Mouse (Mus musculus): ENCODE results near the gene Il22ra1. TPM values are rescaled to one million over a fixed set of nuclear protein-coding genes. Genes with fewer than 3 reads are reported as not detected.

Il22ra1 gene
- total RNA-seq, 2 experiments from 2014 or later: not detected

DNA sequence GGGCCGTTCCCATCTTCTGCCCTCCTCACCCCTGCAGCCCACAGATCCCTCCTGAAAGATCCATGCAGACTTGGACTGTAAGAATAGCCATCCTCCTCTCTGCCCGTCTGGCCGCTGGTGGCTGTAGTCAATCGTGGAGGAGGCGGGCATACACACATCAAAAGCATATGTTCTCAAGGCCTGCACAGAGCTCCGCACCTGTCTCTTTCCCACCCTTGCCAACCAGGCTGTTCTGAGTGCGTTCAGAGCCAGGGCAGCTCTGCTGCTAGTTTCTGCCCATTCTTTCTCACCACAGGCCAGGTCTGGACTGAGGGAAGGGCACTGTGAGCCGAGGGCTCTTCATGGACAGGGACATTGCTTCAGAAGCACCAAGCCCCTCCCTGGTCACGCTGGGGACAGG lies 2.2 kb downstream of the Il22ra1 start:
- no peak for ATAC-seq (replicated peaks; ENCODE audit: low FRiP score, poor library complexity, severe bottlenecking)

DNA sequence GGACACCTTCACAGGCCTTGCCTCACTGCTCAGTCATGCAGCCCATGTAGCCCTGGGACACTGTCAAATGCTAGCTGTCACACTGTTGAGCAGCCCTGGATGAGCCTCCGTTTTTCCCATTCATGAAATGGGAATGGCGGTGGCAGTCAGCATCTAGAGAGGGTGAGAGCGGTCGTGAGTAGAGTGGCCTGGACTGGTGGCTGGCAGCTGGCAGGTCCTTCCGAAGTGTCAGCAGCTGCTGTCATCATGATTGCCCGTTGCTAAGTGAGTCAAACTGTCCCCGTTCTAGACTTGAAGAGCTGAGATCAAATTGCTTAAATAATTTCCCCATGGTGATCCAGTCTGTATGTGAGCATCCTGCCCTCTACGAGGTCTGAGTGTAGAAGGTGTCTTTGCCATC lies 3.0 kb downstream of the Il22ra1 start:
- ATAC-seq (replicated peaks; ENCODE audit: low FRiP score, poor library complexity, severe bottlenecking): no peak

DNA sequence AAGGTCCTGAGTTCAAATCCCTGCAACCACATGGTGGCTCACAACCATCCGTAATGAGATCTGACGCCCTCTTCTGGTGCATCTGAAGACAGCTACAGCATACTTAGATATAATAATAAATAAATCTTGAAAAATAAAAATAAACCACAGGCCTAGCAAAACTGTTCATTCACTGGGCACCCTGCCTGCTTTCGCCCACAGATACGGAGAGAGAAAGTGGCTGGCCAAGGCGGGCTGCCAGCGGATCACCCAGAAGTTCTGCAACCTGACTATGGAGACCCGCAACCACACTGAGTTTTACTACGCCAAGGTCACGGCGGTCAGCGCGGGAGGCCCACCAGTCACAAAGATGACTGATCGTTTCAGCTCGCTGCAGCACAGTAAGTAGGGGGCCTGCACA lies 5.9 kb downstream of the Il22ra1 start:
- no peak for ATAC-seq (replicated peaks; ENCODE audit: low FRiP score, poor library complexity, severe bottlenecking)

DNA sequence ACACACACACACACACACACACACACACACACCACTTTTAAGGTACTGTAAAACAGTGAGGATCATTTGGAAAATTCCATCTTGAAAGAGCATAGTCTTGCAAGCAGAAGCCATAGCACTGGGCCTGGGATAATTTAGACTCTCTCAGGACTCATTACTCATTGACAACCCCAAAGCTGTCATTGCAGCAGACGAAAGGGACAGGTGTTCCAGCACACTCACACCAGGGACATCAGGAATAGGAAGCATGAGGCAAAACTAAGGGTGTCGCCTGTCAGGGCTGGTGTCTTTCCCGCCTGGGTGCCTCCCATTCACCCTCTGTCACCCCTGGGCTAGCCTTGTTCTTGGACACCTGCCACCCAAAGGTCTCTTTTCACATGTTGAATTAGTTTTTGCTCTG lies 8.9 kb downstream of the Il22ra1 start:
- no peak for ATAC-seq (replicated peaks; ENCODE audit: low FRiP score, poor library complexity, severe bottlenecking)

DNA sequence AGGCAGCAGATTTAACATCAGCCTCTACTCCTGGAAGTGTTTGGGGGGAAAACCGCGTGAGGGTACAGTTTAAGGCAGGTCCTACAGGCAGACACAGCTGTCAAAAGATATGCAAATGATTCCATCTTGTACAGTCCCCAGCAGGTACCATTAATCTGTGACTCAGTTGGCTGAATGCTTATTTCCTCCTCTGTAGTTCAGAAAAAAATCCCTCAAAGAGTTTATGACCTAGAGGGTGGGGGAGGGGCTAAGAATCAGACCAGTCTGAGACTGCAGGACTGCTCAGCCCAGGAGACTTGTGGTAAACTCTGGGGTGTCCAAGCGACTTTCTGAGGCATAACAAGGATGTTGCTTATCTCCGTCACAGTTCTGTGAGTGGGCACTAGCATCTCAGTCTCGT lies 10.3 kb downstream of the Il22ra1 start:
- ATAC-seq (replicated peaks; ENCODE audit: low FRiP score, poor library complexity, severe bottlenecking): no peak

DNA sequence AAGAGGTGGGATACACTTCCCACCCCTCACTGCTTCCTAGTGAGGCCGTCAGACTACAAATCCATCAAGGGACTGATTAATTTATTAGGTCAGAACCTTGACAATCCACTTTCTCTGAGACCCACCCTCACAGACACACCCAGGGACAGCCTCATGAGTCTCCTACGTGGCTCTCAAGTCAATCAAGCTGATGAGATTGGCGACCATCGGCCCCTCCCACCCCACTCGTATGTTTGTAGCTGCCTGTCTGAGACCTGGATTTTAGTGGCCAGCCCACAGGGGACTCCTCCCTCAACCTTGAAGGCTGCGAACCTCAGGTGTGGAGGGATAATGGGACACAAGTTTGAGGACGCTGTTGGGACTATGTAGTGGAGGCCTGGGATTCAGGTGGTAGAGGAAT lies 11.2 kb downstream of the Il22ra1 start:
- peak; percentile 48 for ATAC-seq (replicated peaks; ENCODE audit: low FRiP score, poor library complexity, severe bottlenecking)

DNA sequence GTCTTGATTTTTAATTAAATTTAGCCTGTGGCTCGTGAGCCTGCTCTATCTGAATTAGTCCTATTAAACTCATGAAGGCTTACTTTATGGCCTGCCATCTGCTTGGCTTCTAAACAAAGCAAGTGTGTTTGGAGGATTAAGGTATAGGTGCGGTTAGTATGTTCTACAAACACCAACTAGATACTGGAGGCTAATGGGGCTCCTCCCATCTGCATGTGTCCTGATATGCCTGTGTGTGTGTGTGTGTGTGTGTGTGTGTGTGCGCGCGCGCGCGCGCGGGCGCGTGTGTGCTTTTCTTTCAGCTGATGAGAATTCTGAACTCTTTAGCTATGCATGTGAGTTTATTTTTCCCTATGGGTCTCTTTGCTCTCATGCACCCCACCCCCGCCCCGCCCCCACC lies 11.7 kb downstream of the Il22ra1 start:
- peak; percentile 89 for ATAC-seq (replicated peaks; ENCODE audit: low FRiP score, poor library complexity, severe bottlenecking)

DNA sequence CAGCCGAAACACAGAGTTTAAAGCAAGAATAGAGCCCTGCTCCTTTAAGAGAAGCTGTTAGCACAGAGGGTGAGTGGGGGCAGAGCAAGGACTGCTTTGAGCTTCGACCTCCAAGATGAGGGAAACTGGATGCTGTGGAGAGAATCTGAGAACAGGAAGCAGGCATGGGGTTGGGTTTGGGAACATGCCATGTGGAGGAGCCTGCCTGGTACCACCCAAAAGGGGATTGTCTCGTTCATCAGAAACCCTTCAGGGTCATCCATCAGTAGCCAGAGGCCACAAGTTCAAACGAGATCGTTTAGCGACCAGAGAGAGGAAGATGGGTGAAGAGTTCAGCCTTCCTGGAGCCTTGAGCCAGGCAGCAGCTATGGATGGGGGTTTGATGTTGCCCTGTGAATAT lies 15.5 kb downstream of the Il22ra1 start:
- ATAC-seq (replicated peaks; ENCODE audit: low FRiP score, poor library complexity, severe bottlenecking): no peak

DNA sequence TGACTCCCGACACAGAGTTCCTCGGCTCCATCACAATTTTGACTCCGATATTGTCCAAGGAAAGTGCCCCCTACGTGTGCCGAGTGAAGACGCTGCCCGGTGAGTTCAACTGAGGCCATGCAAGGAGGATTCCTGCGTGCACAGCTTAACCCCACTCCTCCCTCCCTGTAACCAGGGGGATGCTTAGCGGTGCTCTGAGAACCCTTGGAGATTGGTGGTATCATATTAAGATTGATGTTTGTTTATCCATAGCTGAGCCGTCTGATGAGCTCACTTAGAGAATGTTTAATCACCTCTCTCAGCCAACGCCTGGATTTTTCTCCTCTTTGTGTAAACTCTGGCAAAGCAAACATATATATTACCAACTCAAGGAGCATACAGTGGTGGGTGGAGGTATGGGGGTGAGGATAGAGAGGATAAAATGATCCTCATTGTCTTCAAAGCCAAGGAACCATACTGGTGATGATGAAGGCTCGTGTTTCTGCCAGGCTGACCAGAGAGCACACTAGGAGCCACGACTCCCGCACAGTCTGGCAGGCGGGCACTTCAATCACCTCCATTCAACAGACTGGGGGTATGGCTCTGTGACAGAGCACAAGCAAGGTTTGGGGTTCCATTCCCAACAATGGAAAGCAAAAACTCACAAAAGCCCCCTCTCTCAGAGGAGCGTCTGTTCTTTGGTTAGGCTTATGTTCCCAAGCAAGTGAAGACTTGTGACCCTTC lies 16.9 kb downstream of the Il22ra1 start:
- ATAC-seq (replicated peaks; ENCODE audit: low FRiP score, poor library complexity, severe bottlenecking): no peak

DNA sequence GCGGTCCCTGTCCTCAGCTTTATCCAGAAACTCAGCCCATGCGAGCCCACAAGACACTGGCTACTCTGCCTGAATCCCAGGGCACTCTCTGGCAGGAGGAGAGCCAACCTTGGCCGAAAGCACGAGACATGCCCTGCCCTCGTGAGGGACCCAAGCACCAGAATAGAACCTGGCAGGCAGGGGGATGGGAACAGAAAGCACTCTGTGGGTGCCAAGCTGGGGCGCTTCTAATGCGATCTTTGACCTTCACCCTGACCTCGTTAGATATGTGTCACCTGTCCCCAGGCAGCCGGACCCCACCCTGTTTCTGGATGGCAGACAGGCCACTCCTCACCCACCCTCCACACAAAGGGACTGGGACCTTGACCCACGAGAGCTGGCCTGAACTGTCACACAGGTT lies 17.6 kb downstream of the Il22ra1 start:
- ATAC-seq (replicated peaks; ENCODE audit: low FRiP score, poor library complexity, severe bottlenecking): no peak

DNA sequence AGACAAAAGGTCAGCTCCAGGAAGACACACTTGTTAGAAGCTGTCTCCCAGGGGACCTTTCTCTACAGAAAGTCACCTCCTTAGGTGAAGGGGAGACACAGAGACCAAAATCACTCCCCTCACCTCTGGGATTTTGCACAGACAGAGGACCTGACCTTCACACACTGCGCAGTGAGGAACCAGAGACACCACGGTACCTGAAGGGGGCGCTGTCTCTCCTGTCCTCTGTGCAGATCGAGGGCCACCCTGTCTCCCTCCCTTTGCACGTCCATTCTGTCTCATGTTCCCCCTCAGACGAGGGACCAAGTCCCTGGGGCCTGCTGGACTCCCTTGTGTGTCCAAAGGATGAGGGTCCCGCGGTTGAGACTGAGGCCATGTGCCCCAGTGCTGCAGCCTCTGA lies 22.9 kb downstream of the Il22ra1 start:
- no peak for ATAC-seq (replicated peaks; ENCODE audit: low FRiP score, poor library complexity, severe bottlenecking)

DNA sequence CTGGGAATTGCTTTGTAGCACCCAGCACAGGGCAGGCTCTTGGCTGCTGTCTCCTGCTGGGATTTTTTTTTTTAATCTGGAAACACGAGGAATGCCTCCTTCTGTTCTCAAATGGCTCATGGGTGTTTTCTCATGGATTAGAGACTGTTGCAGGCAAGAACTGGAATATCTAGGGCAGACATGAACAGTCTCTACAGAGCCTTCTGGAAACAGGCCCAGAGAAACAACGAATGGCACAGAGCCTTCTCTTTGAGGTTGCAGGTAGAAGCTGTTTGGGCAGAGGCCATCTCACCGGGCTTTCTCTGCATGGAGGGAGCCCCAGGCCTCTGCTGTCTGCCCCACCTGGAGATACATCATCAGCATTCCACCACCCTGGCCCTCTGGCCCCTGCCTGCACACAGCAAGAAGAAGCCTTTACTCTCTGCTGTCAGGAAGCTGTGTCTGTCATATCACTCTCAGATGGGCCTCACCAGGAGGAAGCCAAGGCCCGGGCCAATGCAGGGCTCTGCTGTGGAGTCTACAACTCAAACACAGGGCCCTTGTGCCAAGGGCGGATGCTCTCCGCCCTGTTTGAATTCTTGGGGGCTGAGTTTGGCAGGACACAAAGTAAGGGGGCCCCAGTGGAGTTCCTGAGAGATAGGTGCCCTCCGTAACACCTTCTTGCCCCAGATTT lies 24.3 kb downstream of the Il22ra1 start:
- ATAC-seq (replicated peaks; ENCODE audit: low FRiP score, poor library complexity, severe bottlenecking): no peak

DNA sequence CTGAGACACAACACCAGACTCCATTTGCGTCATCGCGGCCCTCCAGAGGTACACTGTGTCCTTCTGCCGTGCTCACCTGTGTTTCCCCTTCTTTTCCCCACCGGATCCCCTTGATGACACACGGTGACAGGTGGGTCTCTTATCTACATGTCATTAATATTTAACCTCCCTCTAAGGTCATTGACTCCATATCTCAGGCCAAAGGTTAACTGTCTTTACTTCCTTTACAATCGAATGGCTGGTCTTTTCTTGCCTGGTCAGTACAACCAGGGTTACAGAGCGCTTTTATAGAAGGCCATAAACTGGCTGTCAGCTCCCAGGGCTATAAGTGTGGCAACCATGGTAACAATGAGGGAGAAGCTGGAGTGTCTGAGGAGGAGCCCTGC lies 24.8 kb downstream of the Il22ra1 start:
- ATAC-seq (replicated peaks; ENCODE audit: low FRiP score, poor library complexity, severe bottlenecking): no peak

DNA sequence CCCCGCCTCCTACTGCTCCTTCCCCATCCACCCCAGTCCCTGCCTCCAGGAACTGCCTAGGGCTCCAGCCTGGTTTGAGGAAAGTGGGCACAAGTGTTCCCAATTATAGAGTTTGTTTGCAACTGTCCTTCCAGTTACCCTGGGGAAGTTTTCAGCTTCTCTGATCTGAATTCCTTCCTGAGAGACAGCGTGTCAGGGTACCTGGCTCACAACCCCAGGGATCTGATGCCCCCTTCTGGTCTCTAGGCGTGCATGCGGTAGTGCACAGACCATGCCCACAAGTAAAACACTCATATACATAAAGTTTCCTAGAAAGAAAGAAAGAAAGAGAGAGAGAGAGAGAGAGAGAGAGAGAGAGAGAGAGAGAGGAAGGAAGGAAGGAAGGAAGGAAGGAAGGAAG lies 30.4 kb downstream of the Il22ra1 start:
- no peak for ATAC-seq (replicated peaks; ENCODE audit: low FRiP score, poor library complexity, severe bottlenecking)

DNA sequence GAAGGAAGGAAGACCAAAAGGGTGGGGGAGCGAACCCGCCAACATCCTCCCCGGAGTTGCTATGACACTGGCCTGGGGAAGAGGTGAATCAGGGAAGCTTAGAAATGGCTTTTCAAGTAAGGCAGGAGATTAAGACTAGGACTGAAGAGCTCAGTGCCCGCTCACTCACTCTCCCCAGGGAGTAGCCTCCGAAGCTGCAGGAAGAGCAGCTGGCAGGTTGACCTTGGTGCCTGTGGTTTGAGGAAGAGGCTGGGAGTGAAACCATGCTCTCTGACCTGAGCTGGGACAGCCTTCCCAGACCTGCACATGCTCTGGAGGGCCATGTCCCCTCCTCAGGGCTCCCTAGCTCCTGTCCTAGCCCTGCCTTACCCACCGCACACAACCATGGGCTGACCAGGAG lies 30.9 kb downstream of the Il22ra1 start:
- no peak for ATAC-seq (replicated peaks; ENCODE audit: low FRiP score, poor library complexity, severe bottlenecking)

DNA sequence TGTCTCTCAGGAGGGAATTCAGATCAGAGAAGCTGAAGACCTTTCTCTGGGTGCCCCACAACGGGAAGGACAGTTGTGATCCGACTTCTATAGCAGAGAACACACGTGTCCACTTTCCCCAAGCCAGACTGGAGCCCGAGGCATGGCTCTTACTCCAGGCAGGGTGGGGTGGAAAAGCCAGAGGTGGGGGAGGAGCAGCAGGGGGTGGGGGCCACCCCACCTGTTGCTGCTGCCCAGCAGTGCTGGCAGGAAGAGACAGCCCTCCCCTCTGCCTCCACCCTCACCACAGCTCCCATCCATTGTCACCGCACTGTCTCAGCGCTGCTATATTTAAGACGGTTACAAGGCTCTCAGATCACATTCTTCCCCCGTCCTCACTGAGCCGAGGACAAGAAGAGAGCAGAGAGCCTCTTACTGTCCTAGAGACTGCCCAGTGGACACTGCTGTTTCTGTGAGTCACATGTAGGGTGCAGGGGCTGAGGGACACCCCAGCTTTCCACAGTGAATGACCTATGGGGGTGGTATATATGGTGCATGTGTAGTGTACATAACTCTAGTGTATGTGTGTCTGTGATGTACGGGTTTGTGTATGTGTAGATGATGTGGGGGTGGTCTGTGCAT lies 31.5 kb downstream of the Il22ra1 start, which contains the start of gene Myom3:
Gene Myom3 (plus strand): TSS at position 360 of the 621 bp plus-strand sequence.
- no peak for ATAC-seq (replicated peaks; ENCODE audit: low FRiP score, poor library complexity, severe bottlenecking)

DNA sequence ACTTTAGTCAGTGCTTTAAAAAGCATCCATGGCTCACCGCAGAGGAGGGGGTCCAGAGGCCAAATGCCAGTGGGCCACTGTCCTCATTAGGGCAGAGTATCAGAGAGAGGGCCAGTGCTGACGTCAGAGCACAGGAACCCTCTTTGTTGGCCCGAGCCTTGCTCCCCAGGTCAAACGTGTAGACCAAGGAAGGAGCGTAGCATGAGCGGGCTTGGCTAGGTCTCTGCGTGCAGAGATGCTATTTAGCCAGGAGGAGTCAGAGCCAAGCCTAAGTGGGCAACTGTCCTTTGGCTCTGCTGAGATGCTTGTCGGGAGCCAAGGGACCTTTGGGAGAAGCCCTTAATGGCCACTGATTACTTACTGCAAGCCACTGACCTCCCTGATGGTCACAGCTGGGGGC lies 33.1 kb downstream of the Il22ra1 start:
- no peak for ATAC-seq (replicated peaks; ENCODE audit: low FRiP score, poor library complexity, severe bottlenecking)

DNA sequence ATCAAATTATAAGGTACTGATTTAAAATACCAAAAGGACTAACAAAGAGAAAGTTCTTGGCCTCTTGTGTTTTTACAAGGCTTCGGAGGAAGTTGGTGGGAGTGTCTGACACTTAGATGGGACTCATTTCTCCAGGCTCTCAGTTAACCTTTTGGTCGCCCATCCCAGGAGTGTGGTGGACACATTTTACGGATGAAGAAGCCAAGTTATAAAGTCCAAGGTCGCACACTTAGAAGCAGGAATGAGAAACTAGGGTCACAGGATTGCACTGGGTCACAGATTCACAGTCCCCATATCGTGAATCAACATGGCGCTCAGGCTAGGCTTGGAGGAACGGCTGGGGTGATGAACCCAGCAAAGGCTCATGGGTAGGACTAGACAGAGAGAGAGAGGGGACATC lies 33.6 kb downstream of the Il22ra1 start:
- ATAC-seq (replicated peaks; ENCODE audit: low FRiP score, poor library complexity, severe bottlenecking): no peak

DNA sequence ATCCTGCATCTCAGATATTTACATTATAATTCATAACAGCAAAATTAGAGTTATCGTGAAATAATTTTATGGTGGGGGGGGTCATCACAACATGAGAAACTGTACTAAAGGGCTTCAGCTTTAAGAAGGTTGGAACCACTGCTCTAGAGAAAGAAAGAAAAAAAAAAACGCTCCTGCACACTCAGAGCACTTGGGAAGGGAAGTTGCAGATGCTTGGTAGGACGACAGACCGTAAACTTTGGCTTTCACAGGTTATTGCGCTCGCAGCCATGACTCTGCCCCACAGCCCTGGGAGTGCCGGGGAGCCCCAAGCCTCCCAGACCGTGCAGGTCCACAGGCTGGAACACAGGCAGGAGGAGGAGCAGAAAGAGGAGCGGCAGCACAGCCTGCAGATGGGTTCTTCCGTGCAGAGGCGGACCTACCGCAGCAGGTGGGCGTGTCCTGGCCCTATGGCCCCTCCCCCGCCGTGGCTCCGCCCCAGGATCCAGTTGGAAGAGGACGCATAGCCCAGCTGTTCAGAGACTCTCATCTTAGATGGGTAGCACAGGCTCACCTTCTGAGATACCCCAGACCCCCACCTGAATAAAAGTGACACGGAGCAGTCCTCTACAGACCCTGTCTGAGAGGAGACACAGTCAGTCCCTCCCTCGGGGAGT lies 34.4 kb downstream of the Il22ra1 start:
- ATAC-seq (replicated peaks; ENCODE audit: low FRiP score, poor library complexity, severe bottlenecking): peak; percentile 74

DNA sequence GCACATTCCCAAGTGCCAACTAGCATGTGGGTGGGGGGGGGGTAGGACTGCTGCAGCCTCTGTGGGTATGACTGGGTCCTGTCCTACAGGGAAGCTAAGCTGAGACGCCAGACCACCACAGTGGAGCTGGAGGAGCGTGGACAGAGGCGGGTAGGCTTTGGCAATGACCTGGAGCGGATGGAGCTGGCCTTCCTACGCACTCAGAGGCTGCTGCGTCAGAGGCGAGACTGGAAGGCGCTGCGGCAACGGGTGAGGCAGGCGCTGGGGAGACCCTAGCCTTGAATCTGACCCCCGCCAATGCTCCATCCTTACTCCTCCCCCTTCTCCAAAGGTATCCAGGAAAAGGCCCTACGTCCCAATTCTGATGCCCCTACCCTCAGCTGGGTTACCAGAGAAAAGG lies 36.7 kb downstream of the Il22ra1 start:
- no peak for ATAC-seq (replicated peaks; ENCODE audit: low FRiP score, poor library complexity, severe bottlenecking)

DNA sequence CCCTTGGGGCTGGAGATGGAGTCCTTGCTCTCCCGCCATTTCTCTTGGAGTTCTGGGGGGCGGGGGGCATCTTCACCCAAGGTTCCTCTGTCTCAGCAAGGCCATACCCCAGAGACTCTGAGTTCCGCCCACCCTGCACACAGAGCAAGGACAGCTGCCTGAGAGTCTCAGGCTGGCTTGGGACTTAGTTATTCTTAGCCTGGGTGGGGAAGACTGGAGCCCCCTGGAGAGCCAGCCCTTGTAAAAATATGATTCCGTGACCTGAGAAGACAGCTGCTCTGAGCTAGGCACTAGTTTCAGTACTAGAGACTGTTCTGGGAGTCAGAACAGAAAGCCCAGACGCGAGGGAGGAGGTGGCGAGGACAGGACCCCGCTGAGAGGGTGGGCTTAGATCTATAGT lies 37.7 kb downstream of the Il22ra1 start:
- ATAC-seq (replicated peaks; ENCODE audit: low FRiP score, poor library complexity, severe bottlenecking): no peak

Measured in erythroblast, adult 5-6 weeks (primary cell).